Mouse (Mus musculus) right cerebral cortex, postnatal 4 days (tissue): ENCODE results near the gene Fam227b.

Experiments
- DNase-seq: peaks from one replicate; pipeline ENCODE4 v3.0.0-alpha.2; 2022

The Fam227b gene

GRCm38 (mm10) chr2:125975808-125976345 lies 175.9 kb downstream of the Fam227b start:
- DNase-seq: no peak

GRCm38 (mm10) chr2:125975206-125975605 lies 176.6 kb downstream of the Fam227b start:
- no peak for DNase-seq

GRCm38 (mm10) chr2:125973207-125973606 lies 178.6 kb downstream of the Fam227b start:
- no peak for DNase-seq

GRCm38 (mm10) chr2:125968811-125969210 lies 183.0 kb downstream of the Fam227b start:
- DNase-seq: no peak

- no peak for DNase-seq
Measured at GRCm38 (mm10) chr2:125948195-125948594, 203.6 kb downstream of the Fam227b start.

GRCm38 (mm10) chr2:125943301-125943700 lies 208.5 kb downstream of the Fam227b start:
- DNase-seq: no peak

- DNase-seq: no peak
Measured at GRCm38 (mm10) chr2:125941111-125941785, 210.6 kb downstream of the Fam227b start.

- DNase-seq: no peak
Measured at GRCm38 (mm10) chr2:125938993-125939642, 212.7 kb downstream of the Fam227b start.

- no peak for DNase-seq
Measured at GRCm38 (mm10) chr2:125936396-125936795, 215.4 kb downstream of the Fam227b start.

GRCm38 (mm10) chr2:125933977-125934376 lies 217.8 kb downstream of the Fam227b start:
- DNase-seq: no peak
